Mouse (Mus musculus) embryonic stem cell, embryonic (primary cell): ENCODE measurements around the gene Eef1akmt2.

Source experiments
- CTCF ChIA-PET, 4 experiments: fragments of 300-600 bp in 2 of 4; fragments of 350-600 bp in 2 of 4; sonication (Branson Sonifier 250); formaldehyde crosslinking; loops; one replicate each; lab custom pipeline; 2022; ENCODE audit warnings: inconsistent platforms in 2 of 4; lab: Charles Lee
- POLR2A ChIA-PET, 4 experiments: fragments of 300-600 bp in 2 of 4; fragments of 350-600 bp in 2 of 4; sonication (Branson Sonifier 250); formaldehyde crosslinking; loops; one replicate each; lab custom pipeline; 2022; ENCODE audit warnings: antibody characterized with exemption in 4 of 4, inconsistent platforms in 1 of 4; lab: Charles Lee

Eef1akmt2 gene

GRCm38 (mm10) chr7:132852173-132852844, at the start of gene Eef1akmt2:
Eef1akmt2 (minus strand) TSS chr7:132852673.
- ChIA-PET POLR2A (interaction anchor here in 3 of 4 experiments (0.6 to 2.8 kb wide), 26 partner anchors 8 to 859 kb away, joined by 3 to 11 read pairs (median 4); partner anchors contain the start of gene Zranb1 (in 1 of the 3)), CTCF (interaction anchor here in 3 of 4 experiments (0.6 to 2.7 kb wide), 7 partner anchors 14 to 117 kb away, joined by 3 to 15 read pairs (median 4); no protein-coding TSS in a partner anchor)

GRCm38 (mm10) chr7:132900826-132901531, 48.5 kb upstream of the Eef1akmt2 start:
- ChIA-PET POLR2A (interaction anchor here in 1 of 4 experiments (0.5 to 1.7 kb wide), 6 partner anchors 21 to 451 kb away, joined by 3 read pairs; no protein-coding TSS in a partner anchor), CTCF (interaction anchor here in 3 of 4 experiments (0.6 to 1.6 kb wide), 3 partner anchors 212 to 245 kb away, joined by 3 to 14 read pairs (median 7); no protein-coding TSS in a partner anchor)

GRCm38 (mm10) chr7:132898234-132898633, 45.8 kb upstream of the Eef1akmt2 start:
- CTCF ChIA-PET = interaction anchor here (0.6 to 4.2 kb wide), 74 partner anchors 8 to 708 kb away, joined by 3 to 132 read pairs (median 4); partner anchors contain the start of genes Abraxas2 (in 2 of the 4), Eef1akmt2 (in 1 of the 4), Oat (in 1 of the 4) and Zranb1 (in 1 of the 4)
- POLR2A ChIA-PET = interaction anchor here in 3 of 4 experiments (0.6 to 3.1 kb wide), 24 partner anchors 8 to 739 kb away, joined by 3 to 54 read pairs (median 4); partner anchors contain the start of genes Abraxas2 (in 2 of the 3), Edrf1 (in 1 of the 3) and Oat (in 1 of the 3)

GRCm38 (mm10) chr7:132897258-132897657, 44.8 kb upstream of the Eef1akmt2 start:
- ChIA-PET POLR2A (interaction anchor here (0.5 to 3.1 kb wide), 40 partner anchors 9 to 740 kb away, joined by 3 to 54 read pairs (median 5); partner anchors contain the start of genes Abraxas2 (in 2 of the 4), Eef1akmt2 (in 2 of the 4), Zranb1 (in 2 of the 4) and Chst15 (in 1 of the 4)), CTCF (interaction anchor here (0.5 to 4.2 kb wide), 67 partner anchors 9 to 873 kb away, joined by 3 to 132 read pairs (median 5); partner anchors contain the start of genes Abraxas2 (in 2 of the 4), Oat (in 2 of the 4), Eef1akmt2 (in 1 of the 4) and Fam53b (in 1 of the 4))

- ChIA-PET POLR2A (interaction anchor here in 3 of 4 experiments (0.6 to 3.1 kb wide), 44 partner anchors 10 to 654 kb away, joined by 3 to 54 read pairs (median 4); partner anchors contain the start of genes Abraxas2 (in 2 of the 3), Eef1akmt2 (in 2 of the 3), Zranb1 (in 2 of the 3) and Chst15 (in 1 of the 3)), CTCF (interaction anchor here (0.6 to 4.2 kb wide), 47 partner anchors 8 to 698 kb away, joined by 3 to 132 read pairs (median 6); partner anchors contain the start of genes Abraxas2 (in 2 of the 4), Oat (in 2 of the 4), Eef1akmt2 (in 1 of the 4) and Fam53b (in 1 of the 4))
These were observed 43.8 kb upstream of the Eef1akmt2 start for GRCm38 (mm10) chr7:132896206-132896815.

GRCm38 (mm10) chr7:132894841-132895555, 42.5 kb upstream of the Eef1akmt2 start:
- ChIA-PET POLR2A (interaction anchor here in 2 of 4 experiments (1.0 to 1.6 kb wide), 3 partner anchors 14 to 248 kb away, joined by 3 to 4 read pairs (median 3); no protein-coding TSS in a partner anchor), CTCF (interaction anchor here (0.5 to 4.2 kb wide), 4 partner anchors 9 to 241 kb away, joined by 3 to 132 read pairs (median 4); no protein-coding TSS in a partner anchor)

GRCm38 (mm10) chr7:132893336-132893735, 40.9 kb upstream of the Eef1akmt2 start:
- POLR2A ChIA-PET = no interaction called here
- CTCF ChIA-PET = interaction anchor here in 2 of 4 experiments (0.6 to 1.0 kb wide), 2 partner anchors 131 to 342 kb away, joined by 3 to 7 read pairs; no protein-coding TSS in a partner anchor

GRCm38 (mm10) chr7:132892806-132893205, 40.3 kb upstream of the Eef1akmt2 start:
- POLR2A ChIA-PET = no interaction called here

GRCm38 (mm10) chr7:132892311-132892661, 39.8 kb upstream of the Eef1akmt2 start:
- CTCF ChIA-PET = no interaction called here
- POLR2A ChIA-PET = no interaction called here

More at GRCm38 (mm10) chr7:132892806-132893205, 40.3 kb upstream of the Eef1akmt2 start:
- CTCF ChIA-PET = interaction anchor here in 1 of 4 experiments (0.6 kb wide), 1 partner anchor 130 kb away, joined by 7 read pairs; no protein-coding TSS in a partner anchor

- ChIA-PET POLR2A (interaction anchor here in 1 of 4 experiments (0.7 kb wide), 1 partner anchor 165 kb away, joined by 3 read pairs; no protein-coding TSS in a partner anchor), CTCF (interaction anchor here in 1 of 4 experiments (1.2 kb wide), 1 partner anchor 10 kb away, joined by 3 read pairs; no protein-coding TSS in a partner anchor)
These were observed 39.3 kb upstream of the Eef1akmt2 start for GRCm38 (mm10) chr7:132891561-132892310.

GRCm38 (mm10) chr7:132890201-132890600, 37.7 kb upstream of the Eef1akmt2 start:
- ChIA-PET CTCF (interaction anchor here in 1 of 4 experiments (1.0 to 1.2 kb wide), 3 partner anchors 8 to 314 kb away, joined by 3 read pairs; partner anchors contain the start of gene Oat), POLR2A (interaction anchor here in 1 of 4 experiments (1.4 kb wide), 1 partner anchor 8 kb away, joined by 4 read pairs; no protein-coding TSS in a partner anchor)

- ChIA-PET CTCF (interaction anchor here in 2 of 4 experiments (1.0 to 3.8 kb wide), 4 partner anchors 8 to 313 kb away, joined by 3 to 23 read pairs (median 5); partner anchors contain the start of gene Oat (in 1 of the 2)), POLR2A (interaction anchor here in 1 of 4 experiments (1.4 kb wide), 1 partner anchor 9 kb away, joined by 4 read pairs; no protein-coding TSS in a partner anchor)
These were observed 37.2 kb upstream of the Eef1akmt2 start for GRCm38 (mm10) chr7:132889691-132890090.

GRCm38 (mm10) chr7:132888518-132889249, 36.2 kb upstream of the Eef1akmt2 start:
- ChIA-PET POLR2A (interaction anchor here in 2 of 4 experiments (0.6 to 1.7 kb wide), 4 partner anchors 8 to 29 kb away, joined by 3 to 4 read pairs (median 4); partner anchors contain the start of gene Abraxas2 (in 1 of the 2)), CTCF (interaction anchor here in 3 of 4 experiments (0.5 to 3.8 kb wide), 4 partner anchors 9 to 936 kb away, joined by 3 to 23 read pairs (median 7); no protein-coding TSS in a partner anchor)

- CTCF ChIA-PET = interaction anchor here in 2 of 4 experiments (1.6 to 3.8 kb wide), 3 partner anchors 9 to 232 kb away, joined by 7 to 23 read pairs (median 7); no protein-coding TSS in a partner anchor
- POLR2A ChIA-PET = interaction anchor here in 1 of 4 experiments (1.7 kb wide), 1 partner anchor 29 kb away, joined by 4 read pairs; the partner anchor contains the start of gene Abraxas2
These were observed 35.6 kb upstream of the Eef1akmt2 start for GRCm38 (mm10) chr7:132888052-132888451.
